Mouse (Mus musculus) retina, postnatal 1 day (tissue): ENCODE results near the gene Syngr1.

ENCODE experiments used
- DNase-seq: peaks from one replicate; pipeline ENCODE4 v3.0.0-alpha.2; 2012

Gene Syngr1

GRCm38 (mm10) chr15:80071951-80072437 lies 19.1 kb upstream of the Syngr1 start:
- DNase-seq: no peak

- no peak for DNase-seq
These were observed 18.4 kb upstream of the Syngr1 start for GRCm38 (mm10) chr15:80072579-80073255.

- no peak for DNase-seq
These were observed 17.9 kb upstream of the Syngr1 start for GRCm38 (mm10) chr15:80073256-80073621.

GRCm38 (mm10) chr15:80074663-80075373 lies 16.3 kb upstream of the Syngr1 start:
- no peak for DNase-seq

- no peak for DNase-seq
These were observed 15.8 kb upstream of the Syngr1 start for GRCm38 (mm10) chr15:80075374-80075694.

- DNase-seq: no peak
These were observed 15.3 kb upstream of the Syngr1 start for GRCm38 (mm10) chr15:80075733-80076337.

GRCm38 (mm10) chr15:80076338-80077136 lies 14.6 kb upstream of the Syngr1 start:
- DNase-seq: peak; percentile 82

GRCm38 (mm10) chr15:80078058-80078814 lies 12.9 kb upstream of the Syngr1 start:
- DNase-seq: no peak

GRCm38 (mm10) chr15:80079129-80079668 lies 11.9 kb upstream of the Syngr1 start:
- DNase-seq: no peak

- DNase-seq: no peak
These were observed 11.2 kb upstream of the Syngr1 start for GRCm38 (mm10) chr15:80079954-80080353.

- DNase-seq: peak; percentile 80
These were observed 10.2 kb upstream of the Syngr1 start for GRCm38 (mm10) chr15:80080711-80081615.

GRCm38 (mm10) chr15:80081801-80082546 lies 9.2 kb upstream of the Syngr1 start:
- no peak for DNase-seq

GRCm38 (mm10) chr15:80082661-80083275 lies 8.4 kb upstream of the Syngr1 start:
- DNase-seq: no peak

GRCm38 (mm10) chr15:80083276-80083731 lies 7.8 kb upstream of the Syngr1 start:
- peak; percentile 100 for DNase-seq

GRCm38 (mm10) chr15:80083740-80084139 lies 7.4 kb upstream of the Syngr1 start:
- no peak for DNase-seq

- no peak for DNase-seq
These were observed 3.6 kb upstream of the Syngr1 start for GRCm38 (mm10) chr15:80087406-80088012.

GRCm38 (mm10) chr15:80088637-80089036 lies 2.5 kb upstream of the Syngr1 start:
- peak; percentile 94 for DNase-seq

- DNase-seq: no peak
These were observed 979 bp upstream of the Syngr1 start for GRCm38 (mm10) chr15:80090155-80090554.

- peak; percentile 71 for DNase-seq
These were observed 403 bp upstream of the Syngr1 start for GRCm38 (mm10) chr15:80090741-80091120.
